Mouse (Mus musculus) heart, adult 18-20 months (tissue): ENCODE data around the gene Bud23. TPM values are rescaled to one million over a fixed set of nuclear protein-coding genes. Genes with fewer than 3 reads are reported as not detected.

ENCODE experiments used
- DNase-seq, 2 experiments: peaks; one replicate each; pipeline ENCODE4 v3.0.0; 2021 to 2022; ENCODE audit warnings: mixed read lengths in 1 of 2
- long read RNA-seq, 2 experiments: library from polyadenylated mRNA; stranded (forward); transcript quantifications; one replicate each; pipeline ENCODE4 v2.0.0; 2021
- total RNA-seq, 2 experiments: library from RNA; stranded (reverse); gene quantifications; 2 replicates each; pipeline ENCODE4 v1.2.3; 2021

Gene Bud23
- 10 to 100 TPM; 22.5 to 25.0 TPM for total RNA-seq
- long read RNA-seq, experiment 1, partial matches to known transcripts, result 22 of 22 reads
- long read RNA-seq, experiment 1, other reads (novel, unspliced or antisense), result 0 of 22 reads
- long read RNA-seq, experiment 2, partial matches to known transcripts, result 26 of 26 reads
- long read RNA-seq, experiment 2, other reads (novel, unspliced or antisense), result 0 of 26 reads

DNA sequence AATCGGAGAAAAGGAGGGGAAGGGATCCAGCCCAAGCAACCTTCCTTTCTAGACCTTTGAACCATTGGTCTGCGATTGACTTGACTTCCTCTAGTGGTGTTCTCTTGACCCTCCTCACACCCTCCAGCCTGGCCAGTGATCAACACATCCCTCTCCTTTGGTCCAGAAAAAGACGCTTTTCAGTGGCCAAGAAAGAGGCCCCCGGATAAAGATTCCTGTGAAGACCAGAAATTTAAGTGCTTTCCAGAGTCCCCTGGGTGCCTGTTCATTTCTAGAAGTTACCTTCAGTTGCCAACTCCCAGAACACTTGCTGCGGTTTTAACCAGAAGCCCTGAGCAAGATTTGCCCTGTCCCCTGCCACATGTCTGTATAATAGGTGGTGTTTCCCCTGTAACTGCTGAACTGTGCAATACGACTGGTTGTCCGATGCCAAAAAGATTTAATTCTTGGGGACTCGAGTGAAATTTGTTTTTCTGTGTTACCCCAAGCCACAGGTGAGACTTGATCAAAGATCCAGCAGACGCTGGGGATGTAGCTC lies at the start of gene Bud23:
Bud23 (minus strand) TSS at position 51 of the 538 bp plus-strand sequence.
- DNase-seq, result peak in 1 of 2 experiments; percentile 10

DNA sequence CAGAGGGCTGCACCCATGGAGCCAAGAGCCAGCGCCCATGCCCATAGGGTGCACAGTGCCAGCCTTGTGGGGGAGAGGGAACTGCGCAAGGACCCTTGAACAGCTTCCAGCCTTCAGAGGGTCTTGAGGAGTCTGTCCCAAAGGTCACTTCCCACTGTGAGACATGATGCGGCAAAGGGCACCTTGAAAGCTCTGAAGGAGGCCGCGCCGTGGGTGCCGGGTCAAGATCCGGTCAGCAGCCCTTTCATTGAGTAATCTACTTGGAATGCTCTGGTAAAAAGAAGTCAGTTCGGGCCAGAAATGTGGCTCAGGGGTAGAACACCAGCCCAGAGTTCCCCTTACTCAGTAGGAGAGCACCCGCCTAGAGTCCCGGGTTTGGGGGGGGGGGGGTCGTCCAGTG lies 49.0 kb upstream of the Bud23 start:
- DNase-seq, result no peak

DNA sequence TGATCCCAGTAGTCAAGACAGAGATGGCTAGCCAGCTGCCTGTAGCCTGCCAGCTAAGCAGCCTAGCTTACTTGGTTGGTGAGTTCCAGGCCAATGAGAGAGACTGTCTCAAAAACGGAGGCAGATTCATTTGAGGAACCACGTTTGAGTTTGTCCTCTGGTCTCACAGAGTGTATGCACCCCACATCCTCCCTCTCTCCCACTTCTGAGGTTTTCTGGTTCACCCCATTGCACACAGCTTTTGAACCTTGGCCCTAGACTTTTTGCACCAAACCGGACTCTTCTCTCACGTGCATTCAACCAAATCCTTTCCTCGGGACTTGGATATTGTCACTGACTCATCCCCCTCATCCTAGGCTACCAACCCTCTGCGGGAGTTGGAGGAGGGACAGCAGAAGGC lies 45.2 kb upstream of the Bud23 start:
- DNase-seq, result no peak

DNA sequence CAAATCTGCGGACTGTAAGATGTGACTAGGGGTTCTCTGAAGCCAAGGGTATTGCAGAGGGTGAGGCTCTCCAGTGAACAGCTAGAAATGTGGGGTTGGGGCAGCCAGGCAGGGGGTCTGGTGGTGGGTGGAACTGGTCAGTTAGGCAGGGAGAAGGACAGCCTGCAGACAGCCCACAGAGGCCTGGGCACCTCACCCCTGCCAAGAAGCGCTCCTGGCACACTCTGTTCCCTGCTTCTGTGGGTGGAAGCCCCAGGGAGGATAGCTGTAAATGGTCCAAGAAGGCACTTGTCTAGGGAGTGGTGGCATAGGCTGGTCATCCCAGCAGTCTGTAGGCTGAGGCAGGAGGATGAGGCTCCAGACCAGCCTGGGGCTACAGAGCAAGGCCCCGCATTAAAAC lies 44.7 kb upstream of the Bud23 start:
- DNase-seq, result peak in 1 of 2 experiments; percentile 36

DNA sequence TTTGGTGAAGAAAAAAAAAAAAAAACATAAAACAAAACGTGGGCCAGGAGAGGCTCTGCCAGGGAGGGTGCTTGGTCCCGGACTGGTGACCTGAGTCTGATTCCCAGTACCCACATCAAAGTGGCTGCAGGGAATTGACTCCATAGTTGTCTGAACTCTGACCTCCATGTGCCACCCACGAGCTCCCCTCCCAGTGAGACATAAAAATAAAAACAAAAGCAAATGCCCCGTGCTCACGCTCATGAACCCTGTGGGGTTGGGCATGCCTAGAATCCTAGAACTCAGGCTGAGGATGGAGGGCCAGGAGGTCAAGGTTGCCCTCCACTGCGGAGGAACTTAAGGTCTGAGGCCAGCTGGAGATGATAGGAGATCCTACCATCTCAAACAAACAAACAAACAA lies 44.3 kb upstream of the Bud23 start:
- DNase-seq, result peak in 1 of 2 experiments; percentile 18

DNA sequence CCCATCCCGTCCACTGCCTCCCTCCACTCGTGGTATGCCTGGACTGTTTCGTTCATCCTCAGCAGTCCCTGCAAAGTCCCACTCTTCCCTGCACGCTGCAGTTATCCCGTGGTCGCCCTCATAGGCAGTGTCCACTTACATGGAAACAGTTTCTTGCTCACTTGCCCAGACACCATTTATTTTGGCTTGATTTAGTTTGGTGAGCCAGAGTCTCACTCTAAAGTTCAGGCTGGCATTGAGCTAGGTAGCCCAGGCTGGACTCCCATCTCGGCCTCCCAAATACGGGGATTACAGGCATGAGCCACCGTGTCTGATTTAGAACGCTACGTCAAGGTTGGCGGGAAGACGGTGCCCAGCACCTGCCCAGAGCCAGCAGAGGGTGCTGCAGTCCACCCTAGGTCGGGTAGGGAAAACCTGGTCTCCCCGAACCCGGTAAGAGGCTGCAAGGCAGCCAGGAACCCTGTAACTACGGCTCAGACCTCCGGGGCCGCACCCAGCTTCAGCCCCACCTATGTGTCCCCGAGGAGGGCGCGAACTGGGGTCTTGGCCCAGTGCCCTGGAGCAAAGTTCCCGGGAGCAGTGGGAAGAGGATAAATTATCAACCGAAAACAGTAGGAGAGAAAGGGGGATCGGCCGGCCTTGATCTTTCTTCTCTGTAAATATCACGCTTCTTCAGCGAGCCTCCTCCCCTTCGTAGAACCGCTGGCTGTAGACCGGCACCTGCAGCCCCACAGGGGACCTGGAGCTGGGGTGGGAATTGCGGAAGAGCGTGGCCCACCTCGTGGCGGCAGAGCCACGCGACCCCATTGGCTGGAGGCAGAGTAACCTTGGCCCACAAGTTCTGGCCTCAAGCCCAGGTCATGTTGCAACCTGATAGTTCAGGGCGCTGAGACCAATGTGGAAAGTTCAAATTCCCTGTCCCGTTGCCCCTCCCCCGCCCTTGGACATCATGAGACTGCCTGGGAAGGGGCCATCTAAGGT lies 43.1 kb upstream of the Bud23 start:
- DNase-seq, result peak; percentile 78 to 88

DNA sequence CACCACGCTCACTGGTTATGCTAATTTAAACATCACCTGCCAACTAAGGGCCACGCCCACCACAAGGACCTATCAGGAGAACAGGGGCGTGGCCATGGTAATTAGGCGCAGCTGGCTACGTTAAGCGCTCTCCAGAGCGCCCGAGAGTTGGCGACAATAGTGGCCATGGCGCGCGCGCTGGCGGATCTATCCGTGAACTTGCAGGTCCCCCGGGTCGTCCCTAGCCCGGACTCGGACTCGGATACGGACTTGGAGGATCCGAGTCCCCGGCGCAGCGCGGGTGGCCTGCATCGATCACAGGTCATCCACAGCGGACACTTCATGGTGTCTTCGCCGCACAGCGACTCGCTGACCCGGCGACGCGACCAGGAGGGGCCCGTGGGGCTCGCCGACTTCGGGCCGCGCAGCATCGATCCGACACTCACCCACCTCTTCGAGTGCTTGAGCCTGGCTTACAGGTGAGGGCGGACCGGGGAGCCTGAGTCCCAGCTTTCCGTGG lies 42.0 kb upstream of the Bud23 start:
- peak; percentile 87 to 90 for DNase-seq

DNA sequence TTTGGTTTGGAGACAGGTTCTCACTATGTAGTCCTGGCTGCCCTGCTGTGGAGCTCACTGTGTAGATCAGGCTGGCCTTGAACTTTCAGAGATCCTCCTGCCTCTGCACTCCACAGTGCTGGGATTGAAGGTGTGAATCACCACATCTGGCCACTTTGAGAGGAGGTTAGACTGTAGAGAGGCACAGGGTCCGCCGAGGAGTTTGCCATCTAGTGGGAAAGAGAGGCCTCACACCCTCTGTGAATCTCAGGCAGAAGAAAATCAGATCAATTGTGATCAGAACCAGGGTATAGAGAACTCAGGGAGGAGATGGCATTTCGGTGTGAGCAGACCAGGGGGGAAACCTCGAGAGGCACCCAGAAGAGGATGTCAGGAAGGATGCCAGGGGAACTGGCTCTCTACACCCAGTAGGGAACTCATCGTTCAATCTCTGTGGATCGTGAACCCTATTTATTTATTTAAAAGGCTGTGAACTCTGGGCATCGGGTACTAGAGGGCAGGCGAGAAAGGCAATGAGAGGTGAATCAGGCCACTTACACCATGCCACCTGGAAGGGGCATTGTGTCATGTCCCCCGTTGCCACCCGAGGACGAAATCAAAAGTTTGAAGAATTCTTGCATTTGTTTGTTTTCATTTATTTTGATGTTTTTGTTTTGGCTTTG lies 39.4 kb upstream of the Bud23 start:
- no peak for DNase-seq

DNA sequence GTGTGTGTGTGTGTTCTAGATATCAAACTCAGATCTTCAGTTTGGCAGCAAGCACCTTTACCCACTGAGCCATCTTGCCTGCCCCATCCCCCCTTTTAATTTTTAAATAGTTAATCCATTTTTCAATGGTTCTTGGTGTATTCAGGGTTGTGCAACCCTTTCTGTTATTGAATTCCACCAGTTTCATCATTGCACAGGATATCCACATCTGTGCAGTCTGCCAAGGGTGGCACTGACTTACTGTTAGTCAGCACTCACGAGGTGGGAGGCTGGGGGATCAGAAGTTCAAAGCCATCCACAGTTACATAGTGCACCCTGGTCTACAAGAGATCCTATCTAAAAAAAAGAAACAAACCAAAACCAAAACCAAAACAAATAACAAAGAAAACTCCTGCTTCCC lies 36.2 kb upstream of the Bud23 start:
- no peak for DNase-seq

DNA sequence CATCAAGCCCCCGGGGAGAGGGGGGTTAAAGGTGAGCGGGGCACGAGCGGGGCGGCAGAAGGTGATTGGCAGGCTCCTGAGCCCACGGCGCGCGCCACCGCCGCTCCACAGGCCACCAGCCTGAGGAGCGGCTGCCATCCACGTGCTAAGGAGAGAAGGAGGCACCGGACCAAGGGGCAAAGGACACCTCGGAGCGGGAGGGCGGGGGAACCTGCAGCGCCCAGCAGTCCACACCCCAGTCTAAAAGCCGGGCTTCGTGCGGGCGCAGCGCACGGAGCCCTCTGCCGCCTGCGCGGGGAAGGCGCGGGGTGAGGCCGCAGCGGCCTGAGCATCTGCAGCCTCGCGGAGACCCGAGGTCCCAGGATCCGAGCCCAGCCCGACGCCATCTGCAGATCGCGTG lies 24.9 kb upstream of the Bud23 start, which contains the start of gene Mlxipl:
Mlxipl (plus strand) TSS at position 238 of the 400 bp plus-strand sequence.
- no peak for DNase-seq

DNA sequence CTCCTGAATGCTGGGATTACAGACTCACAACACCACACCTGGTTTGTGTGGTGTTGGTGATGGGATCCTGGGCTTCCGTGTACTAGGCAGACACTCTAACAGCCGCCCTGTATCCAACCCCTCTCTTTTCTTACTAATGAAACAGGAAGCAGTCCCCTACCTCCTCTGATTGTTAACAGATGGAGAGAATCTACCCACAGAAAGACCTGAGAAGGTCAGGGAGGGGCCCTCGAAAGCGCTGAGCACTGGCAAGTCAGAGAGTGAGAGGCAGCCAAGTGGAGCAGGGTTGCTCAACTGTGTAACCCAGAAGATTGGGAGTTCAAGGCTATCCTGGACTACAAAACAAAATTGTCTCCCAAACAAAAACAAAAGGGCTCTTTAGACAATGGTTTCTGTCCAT lies 22.1 kb upstream of the Bud23 start:
- no peak for DNase-seq

DNA sequence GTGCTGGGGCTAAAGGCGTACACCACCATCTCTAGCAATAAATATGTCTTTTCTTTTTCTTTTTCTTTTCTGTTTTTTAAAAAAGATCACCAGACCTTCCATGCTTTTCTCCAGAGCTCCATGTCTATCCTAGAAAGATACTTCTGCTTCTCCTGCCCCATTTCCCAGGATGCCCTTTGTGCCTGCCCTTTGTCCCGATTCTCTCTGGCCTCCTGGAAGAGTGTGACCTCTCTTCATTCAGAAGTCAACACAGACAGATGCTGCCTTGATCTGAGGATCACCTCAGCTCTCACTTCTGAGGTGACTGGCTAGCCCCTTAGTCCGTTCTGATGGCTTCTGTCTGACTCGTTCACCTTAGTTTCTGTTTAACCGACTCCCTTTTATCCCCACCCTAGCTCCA lies 15.8 kb upstream of the Bud23 start:
- DNase-seq, result no peak

DNA sequence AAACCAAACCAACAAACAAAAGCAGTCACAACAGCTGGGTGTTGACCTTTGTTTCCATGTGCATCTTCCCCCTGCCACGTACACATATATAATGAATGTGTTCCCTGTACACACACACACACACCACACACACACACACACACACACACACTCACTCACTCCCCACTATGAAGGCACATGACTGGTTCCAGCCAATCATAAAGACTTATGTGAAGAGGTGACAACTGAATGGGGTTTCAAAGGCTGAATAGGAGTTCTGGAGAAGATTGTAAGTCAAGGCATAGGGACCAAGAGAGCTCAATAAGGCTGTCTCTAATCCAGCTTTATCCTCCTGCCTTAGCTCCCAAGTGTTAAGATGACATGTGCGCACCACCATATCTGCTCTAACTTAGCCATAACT lies 14.8 kb upstream of the Bud23 start:
- no peak for DNase-seq

DNA sequence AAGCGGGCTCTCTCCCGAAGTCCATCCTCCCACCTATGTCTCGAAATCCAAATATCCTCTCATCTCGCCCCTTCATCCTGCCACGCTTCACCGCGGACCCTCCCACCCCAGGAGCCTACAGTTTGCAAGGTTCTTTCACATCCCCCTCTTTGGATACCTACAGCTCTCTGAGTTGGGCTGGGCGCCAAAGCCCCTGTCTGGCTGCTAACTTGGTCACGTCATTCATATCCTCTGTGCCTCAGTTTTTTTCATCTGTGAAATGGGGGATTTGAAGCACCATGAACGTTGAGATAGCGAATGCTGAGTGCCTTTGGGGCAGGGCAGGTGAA lies 13.7 kb upstream of the Bud23 start:
- DNase-seq, result no peak

DNA sequence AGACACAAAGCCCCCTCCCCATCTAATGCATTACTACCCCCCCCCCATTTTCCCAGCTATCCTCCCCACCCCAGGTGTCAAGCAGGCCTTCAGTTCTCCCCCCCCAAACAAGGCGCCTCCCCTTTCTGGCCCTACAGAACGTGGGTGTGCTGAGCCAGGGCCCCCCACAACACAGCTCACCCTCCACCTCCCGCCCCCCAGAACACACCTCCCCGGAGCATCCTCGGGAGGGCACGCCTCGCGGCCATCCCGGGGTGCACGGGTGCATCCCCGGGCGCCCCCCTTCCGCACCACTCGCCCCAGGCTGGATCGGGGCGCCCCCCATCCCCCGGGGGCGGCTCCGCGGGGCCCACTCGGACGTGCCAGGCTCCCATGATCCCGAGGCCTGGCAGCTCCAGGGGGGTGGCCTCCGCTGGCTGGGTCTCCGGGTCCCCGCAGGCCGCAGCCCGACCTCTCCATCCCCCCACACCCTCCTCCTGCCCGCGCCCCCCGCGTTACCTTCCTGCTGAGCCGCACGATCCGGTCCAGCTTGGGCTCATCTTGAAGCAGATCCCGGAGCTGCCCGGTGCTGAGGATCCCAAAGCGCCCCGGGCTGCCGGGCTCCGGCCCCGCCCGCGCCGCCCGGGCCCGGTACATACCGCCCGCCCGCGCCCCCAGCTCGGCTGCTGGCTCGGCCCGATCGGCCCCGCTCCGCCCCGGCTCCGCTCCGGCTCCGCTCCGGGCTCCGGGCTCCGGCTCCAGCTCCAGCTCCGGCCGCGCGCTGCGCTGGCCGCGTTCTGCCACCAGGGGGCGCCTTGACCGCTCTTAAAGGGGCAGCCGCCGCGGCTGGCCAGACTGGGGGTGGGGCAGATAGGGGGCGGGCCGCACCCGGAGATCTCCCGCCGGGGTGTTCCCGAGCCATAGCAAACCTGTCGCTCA lies 13.1 kb upstream of the Bud23 start, which contains the start of gene Vps37d:
Vps37d (minus strand) TSS at position 703 of the 918 bp plus-strand sequence.
- peak; percentile 91 to 96 for DNase-seq

DNA sequence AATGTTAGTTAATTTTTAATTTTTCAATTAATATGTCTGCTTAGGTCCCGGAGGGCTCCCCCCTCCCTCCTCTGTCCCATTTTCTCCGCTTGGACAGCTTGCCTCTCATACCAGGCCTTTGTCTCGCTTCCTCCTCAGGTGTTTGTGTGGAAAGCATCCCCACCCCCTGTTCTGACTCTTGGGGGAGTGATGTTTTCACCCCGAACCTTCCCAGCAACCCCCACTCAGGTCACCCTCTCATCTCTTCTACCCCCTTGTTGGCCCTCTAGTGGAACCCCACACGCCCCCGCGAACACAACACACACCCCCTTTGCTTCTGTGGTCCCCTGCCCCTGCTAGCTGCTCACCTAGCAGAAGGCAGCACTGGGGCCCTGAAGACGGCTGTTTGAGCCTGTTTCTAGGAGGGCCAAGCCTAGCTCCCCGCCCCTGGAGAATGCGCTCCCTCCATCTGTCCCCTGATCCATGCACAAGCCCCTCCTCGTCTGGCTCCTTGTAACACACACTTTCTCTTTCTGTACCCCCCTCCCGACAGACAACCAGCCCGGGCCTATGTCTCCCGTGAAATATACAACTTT lies 12.3 kb upstream of the Bud23 start:
- DNase-seq, result peak; percentile 18 to 20

DNA sequence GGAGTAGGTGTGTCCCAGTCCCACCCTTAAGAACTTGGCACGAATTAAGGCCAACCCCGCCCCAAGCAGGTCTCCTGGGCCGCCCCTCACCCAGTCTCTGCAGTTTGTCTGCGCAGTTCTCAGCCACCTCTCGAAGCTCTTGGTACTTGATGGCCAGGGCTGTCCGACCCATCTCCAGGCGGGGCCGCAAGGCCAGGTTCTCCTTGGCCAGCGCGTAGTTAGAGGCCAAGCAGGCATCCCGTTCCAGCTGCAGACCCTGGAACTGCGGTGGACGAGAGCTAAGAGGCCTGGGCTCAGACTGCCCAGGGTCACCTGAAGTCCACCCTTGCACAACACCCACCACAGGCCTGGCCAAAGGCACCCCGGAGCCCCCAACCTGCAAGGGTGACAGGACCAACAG lies 11.6 kb upstream of the Bud23 start:
- no peak for DNase-seq

DNA sequence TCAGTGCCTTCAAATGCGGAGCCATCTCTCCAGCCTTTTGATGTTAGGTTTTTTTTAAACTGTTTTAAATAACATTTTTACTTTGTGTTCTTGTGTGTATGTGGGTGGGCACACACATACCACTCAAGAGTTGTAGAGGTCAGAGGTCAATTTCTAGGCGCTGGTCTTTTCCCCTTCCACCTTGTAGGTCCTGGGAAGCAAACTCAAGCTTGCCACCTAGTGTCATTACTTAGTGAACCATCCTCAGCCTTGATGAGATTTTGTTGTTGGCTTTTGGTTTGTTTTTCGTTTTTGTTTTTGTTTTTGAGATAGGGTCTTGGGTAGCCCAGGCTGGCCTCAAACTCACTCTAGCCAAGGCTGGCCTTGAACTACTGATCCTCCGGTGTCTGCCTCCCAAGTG lies 10.9 kb upstream of the Bud23 start:
- DNase-seq, result no peak

DNA sequence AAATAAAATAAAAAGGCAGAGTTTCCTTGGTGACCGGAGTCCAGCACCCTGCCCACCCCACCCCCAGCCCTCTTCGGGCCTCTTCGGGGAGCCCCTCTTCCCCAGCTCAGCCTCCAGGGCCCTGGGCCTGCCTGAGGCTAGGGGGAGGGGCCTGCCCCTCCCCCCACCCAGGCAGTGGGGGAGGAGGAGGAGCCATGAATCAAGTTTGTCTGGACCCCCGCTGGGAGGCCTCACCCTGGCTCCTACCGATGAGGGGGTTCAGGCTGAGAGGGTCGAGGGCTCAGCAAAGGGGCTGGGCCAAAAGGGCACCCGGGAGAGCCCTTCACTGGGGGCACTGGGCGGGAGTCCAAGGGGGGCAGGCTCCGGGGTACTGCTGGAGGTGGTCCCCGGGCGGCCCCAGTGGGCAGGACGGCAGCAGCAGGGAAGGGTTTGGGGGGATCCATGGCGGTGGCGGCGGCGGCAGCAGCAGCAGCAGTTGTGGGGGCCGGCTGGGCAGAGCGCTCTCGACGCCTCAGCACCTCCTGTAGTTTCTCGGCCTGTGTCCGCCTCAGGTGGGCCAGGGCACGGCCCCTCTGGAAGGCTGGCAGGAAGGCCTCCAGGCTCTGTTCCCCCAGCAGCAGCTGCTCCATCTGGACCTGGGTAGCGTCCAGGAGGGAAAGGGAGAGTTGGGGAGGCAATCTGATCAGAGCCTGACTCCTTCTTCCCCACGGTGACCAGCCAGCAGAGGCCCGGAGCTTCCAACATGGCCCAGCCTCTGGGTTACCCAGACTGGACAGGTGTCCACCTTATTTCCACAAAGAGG lies 8.8 kb upstream of the Bud23 start:
- no peak for DNase-seq

DNA sequence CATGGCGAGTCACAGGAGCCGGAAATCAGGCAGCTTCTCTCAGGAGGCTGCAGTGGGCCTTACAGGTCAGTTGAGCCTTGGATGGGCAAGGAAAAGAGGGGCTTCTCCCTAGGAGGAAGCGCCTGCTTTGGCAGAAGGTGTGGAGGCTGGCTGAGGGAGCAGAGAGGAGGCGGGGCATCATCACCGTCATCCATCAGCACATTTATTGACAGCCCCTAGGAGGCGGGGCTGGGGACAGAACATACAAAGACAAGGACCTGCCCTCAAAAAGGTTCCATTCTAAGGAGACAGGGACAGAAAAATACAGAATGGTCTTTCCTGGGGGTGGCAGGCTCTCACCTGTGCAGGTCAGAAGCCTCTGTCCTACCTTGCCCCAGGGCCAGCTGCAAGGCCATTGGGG lies 8.0 kb upstream of the Bud23 start:
- no peak for DNase-seq
